Mouse (Mus musculus) neural tube, embryonic 10.5 days (tissue): ENCODE measurements around the gene Gm20431.
A peak's percentile ranks its signal among the peaks of the same experiment; 100 is the strongest.

Experiments
- DNase-seq: peaks from one replicate; pipeline ENCODE4 v3.0.0-alpha.2; 2017; ENCODE audit warnings: low spot score; ENCODE audit errors: extremely low spot score

Gene Gm20431

DNA sequence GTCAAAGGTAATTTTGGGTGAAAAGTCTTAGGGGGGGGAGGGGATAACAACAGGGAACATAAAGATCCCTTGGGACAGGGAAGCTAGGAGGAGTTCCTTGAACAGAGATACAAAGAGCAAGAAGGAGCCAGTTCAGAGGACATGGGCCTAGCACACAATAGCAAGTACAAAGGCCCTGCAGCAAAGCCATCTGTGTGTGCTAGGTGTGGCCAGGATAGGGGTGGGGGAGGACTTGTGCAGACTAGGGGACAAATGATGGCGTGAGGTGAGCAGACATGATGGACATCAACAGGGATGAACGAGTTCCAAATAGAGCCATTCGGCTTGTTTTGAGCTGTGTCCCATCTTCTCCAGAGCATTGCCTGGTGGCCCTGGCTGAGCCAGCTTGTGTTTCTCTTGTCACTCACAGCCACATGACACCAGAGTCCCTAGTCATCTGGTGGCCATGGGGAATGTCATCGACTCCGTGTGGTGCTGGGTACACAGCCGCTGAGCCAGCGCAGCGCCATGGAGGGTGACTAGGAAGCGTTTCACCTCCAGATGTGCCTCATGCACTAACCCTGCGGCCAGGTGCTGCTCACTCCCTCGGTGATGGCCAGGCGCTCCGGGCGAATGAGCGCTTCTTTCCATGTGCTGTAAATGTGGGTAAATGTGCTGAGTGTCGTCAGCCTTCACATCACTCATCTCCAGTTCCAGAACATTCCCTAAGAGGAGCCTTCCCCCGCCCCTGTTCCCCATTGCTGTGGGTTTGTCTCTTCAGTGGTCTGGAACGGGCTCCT is 89.7 kb downstream of the Gm20431 start:
- DNase-seq, result no peak

DNA sequence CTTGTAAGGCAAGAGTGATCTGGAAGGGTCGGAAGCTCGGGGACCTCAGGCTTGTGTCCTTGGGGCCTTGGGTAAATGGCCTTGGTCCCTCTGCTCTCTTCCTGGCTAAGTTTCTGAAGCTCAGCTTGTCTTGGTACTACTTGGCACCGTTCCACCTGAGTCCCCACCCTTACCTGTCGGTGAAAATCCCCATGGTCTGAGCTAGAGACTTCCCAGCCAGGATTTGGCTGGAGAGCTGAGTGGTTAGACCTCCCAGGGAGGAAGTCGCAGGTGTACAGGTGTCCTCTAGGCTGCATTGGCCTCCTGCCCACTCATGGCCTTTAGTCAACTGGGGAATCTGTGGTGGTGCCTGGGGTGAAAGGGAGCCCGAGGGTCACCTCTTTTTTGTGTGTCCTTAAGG is 90.5 kb downstream of the Gm20431 start:
- DNase-seq, result no peak

DNA sequence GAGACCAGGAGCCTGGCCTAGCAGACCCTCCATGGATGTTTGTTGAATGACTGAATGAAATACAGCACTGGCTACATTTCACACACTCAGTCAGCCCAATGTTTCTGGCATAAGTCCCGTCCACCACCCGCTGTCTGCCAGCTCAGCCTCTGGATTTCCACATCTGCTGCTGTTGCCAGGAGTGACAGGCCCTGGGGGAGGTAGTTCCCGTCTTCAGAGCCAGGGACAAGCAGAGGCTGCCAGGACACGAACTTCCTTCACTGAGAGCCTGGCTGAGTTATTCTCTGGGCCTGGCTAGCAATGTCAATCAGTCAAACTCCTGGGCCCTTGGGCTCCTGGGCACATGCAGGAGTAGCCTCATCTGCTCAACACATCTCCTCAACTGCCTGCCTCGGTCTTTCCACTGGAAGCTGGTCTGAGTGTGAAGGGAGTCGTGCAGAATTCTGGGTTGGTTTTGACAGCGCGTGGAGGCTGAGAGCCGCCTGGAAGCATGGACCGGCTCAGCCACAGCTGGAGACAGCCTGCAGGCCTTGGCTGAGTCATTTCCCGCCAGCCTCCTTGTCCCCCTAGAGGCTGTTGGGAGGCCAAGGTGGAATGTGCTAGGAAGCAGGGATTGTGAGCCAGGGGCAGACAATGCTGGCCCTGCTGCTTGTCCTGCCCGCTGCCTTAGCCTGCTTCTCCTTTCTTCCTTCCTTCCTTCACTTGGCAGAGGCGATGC is 91.2 kb downstream of the Gm20431 start:
- no peak for DNase-seq

DNA sequence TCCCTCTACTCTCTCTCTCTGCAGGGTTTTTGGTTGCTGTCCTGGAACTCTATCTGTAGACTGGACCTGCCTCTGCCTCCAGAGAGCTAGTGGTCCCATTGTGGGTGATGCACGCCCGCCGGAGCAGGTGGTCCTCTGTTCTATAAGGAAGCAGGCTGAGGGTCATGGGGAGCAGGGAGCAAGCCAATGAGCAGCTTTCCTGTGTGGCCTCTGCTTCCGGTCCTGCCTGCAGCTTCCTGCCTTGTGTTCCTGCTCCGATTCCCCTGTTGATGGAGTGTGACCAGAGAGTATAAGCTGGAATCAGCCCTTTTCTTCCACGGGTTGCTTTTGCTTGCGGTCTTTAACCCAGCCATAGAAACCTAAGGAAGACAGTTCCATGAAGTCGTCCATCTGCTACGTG is 93.2 kb downstream of the Gm20431 start:
- no peak for DNase-seq

DNA sequence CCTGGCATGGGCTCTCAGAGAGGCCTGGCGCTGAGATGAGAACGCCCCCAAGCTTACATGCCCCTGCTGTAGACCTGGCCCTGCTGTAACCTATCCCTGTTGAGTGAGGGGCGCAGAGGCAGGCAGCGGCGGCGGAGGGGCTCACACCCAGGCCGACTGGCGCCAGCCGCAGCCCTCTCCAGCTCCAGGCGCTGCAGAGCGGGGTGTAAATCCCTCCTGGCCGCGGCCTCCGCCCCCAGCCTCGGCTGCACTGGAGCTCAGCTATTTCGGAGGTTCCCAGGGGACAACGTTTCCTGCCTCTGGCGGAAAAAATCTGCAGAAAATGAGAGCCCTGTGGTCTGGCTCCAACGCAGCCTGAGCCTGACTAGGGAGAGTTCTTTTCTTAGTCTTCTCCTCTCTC is 95.6 kb downstream of the Gm20431 start:
- peak; percentile 66 for DNase-seq

DNA sequence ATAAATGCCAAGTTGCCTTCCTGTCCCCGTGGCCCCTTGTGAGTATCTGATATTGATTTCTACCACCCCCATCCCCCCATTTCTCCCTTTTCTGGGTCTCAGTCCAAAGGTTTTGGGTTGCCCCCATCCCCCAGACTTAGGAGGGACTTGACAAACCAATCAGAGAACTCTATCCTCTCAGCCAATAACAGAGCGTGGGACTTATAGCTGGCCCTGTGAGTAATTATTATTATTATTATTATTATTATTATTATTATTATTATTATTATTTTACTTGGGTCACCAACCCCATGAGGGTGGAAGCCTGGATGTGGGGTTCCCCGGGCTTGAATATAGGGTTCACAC is 96.0 kb downstream of the Gm20431 start:
- DNase-seq, result no peak

DNA sequence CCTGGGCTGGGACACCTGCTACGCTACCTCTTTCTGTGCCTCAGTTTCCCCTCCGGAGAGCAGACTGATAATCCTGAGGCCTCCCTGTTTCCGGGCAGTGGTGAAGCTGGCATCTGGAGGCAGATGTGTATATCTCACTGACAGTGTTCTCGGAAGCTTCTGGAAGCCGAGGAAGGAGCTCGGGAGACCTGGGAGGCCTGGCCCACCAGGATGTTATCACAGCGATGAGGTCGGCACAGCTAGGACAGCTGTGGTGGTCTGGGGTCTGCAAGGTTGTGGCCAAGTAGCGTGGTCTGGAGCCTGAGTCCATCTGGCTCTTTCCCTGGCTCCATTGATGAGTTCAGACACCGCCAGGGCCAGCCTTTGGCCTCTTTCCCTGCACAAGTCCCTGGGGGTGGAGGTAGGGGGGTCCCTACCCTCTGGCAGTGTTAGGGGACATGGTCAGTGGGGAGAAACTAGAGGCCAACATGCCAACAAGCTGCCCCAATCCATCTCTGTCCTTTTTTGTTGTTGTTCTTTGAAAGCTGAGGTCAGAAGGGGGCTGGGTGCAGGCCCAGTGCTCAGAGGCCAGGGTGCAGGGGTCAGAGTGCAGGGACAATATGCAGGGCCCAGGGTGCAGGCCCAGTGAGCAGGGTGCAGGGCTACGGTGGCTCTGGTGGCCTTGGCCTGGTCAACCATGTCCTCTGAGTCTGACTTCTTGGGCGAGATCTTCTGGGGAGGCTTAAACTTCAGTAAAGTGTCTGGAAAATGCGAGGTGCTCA is 96.6 kb downstream of the Gm20431 start:
- no peak for DNase-seq

DNA sequence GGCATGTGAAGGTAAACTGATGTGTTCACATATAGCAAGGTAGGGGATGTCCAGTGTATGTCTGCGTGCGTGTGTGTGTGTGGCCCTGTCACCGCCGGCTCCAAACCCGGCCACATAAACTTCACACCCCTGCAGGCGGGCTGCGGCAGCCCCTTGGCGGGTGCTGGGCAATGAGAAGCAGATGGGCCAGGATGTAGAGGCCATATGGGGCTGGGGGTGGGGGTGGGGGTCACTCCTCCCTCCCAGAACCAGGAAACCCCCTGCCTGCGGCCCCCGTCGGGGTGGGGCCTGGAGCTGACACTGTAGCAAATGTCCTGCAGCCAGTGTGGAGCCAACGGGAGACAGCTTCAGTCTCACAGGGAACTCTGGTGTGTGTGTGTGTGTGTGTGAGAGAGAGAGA is 97.6 kb downstream of the Gm20431 start:
- DNase-seq, result peak; percentile 73

DNA sequence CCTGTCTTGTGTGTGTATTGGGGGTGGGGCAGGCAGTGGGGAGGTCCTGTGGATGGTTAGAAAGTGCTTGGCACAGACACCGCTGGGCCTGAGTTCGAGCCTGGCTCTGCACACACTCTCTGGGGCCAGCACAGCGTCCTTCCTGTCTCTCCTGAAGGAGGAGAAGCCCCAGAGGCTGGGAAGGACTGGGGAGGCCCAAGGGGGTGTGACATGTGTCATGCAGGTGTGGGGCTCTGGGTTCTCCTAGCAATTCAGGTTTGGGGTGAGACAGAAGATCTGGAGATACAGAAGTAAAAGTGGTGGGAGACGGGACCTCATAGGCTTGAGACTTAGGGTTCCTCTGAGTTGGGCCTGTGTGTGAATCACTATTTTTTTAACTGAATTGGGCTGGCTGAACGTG is 98.3 kb downstream of the Gm20431 start:
- DNase-seq, result no peak

DNA sequence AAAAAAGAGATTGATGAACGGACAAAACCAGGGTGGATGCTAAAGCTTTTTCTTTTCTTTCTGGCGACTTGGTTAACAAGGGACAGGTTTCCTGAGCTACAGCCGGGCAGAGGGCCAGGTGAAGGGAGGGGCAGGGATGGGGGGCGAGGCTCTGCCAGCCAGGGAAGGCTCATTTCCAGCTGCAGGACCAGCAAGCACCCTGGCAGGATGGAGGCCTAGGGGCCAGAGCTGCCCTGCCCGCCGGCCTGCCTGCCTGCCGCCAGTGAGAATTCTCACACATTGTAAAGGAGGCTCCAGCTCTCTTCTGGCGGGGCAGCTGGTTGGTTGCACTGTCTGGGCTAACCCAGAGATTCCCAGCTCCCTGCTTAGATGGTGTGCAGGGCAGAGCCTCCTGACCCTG is 99.2 kb downstream of the Gm20431 start:
- DNase-seq, result no peak

DNA sequence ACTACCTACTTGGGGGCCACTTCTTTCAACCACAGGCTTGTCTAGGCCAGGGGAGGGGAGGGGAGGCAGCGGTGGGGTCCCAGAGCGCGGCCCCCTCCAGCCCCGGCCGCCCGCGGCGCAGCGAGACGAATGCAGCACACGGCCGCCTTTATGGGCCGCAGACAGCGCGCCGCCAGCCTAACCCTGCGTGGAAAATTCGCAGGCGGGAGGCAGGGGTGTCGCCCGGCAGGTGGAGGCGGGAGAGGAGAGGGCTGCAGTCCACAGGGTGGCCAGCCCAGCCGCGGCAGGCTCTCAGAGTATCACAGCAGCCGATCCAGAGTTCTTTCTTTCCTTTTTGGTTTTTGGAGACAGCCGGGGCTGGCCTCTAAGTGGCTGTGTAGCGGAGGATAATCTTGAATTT is 101.9 kb downstream of the Gm20431 start:
- DNase-seq, result no peak
